Mouse (Mus musculus): ENCODE measurements around the gene Mrpl33.

Mrpl33 gene

GRCm38 (mm10) chr5:31698297-31698726 lies 101.6 kb downstream of the Mrpl33 start:
- DNase-seq (ENCODE audit: low read depth, low spot score) = peak; percentile 67

DNA sequence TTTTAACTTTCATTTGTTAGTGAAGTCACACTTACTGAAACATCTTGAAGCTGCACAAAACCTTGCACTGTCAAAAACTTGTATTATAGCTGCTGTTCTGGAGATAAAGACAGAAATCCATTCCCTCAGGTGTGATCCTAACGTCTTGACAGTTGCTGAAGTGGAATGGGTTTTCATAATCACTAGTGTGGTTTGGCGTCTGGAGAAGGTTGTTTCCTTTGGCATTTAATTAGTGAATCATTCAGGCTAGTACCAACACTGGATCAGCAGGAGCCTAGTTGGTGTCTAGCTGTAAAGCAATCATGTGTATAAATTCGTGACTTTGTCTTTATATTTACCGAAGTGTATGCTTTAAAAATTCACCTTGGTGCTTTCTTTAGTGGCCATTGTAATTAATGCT lies 102.2 kb downstream of the Mrpl33 start:
- no peak for DNase-seq (ENCODE audit: low read depth, low spot score)

DNA sequence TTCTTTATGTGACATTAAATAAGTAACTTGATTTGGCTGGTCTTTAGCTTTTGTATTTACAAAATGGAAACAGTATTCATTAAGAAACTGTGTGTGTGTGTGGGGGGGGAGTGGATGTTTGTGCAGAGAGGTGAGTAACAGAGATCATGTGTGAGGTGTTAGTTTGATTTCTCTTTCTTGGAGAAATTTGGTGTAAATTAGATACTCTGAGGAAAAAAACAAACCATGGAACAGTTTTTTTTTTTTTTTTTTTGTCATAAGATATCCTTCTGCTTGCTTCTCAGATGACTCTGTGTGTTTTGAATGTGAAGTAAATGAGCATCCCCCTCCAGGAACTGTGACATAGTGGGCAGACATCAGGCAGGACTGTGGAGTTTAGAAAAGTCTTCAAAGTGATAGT lies 102.7 kb downstream of the Mrpl33 start:
- no peak for DNase-seq (ENCODE audit: low read depth, low spot score)

DNA sequence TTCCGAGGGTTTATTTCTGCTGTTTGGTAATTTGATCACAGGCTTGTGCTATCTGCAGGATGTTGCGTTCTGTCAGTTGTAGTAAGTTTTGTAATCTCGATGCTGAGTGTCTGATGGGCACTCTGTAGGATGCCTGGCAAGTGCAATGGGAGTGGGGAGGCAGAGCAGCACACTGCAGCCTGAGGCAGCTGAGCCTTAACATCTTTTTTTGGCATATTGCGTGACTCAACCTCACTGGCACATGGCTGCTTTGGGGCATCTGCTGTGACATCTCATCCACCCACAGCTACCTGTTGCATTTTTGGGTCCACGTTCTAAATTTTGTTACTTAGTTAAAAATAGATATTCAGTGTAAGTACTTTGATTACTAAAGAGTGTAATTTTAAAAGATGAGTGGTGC lies 108.2 kb downstream of the Mrpl33 start:
- DNase-seq (ENCODE audit: low read depth, low spot score) = no peak

DNA sequence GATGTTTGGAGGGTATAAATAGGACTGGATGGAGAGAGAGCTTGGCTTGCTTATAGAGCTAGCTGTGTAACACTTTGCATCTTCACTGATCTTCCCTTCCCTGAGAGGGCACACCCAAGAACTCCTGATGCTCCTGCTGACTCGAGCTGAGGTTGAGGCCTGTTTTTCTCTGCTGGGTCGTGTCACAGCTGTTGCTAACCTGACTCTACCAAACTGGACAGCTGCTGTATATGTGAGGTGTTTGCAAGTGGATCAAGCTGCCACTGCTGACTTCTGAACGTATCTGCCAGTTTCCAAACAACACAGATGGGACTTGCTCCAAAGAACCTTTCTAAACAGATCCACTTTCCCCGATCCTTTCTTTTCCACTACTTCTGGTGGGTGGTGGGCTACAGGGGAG lies 110.1 kb downstream of the Mrpl33 start:
- DNase-seq (ENCODE audit: low read depth, low spot score) = no peak

GRCm38 (mm10) chr5:31709389-31709788 lies 112.7 kb downstream of the Mrpl33 start:
- no peak for DNase-seq (ENCODE audit: low read depth, low spot score)

DNA sequence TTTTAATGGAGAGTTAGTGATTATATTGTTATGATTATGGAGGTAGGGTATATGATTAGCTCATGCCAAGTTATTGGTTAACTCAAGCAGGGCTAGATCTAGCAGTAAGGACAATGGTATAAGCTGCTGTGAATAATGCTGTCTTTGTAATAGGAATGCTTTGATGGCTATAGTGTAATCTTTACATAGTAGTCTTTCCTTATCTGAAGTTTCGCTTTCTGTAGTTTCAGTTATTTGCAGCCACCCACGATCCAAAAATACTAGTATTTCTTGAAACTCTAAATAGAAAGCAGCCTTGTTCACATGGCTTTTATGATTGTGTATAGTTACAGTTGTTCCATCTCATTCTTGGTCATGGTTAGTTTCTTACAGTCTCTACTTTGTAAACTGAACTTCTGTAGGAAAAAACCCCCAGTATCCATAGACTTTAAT lies 116.6 kb downstream of the Mrpl33 start:
- DNase-seq (ENCODE audit: low read depth, low spot score) = no peak

- no peak for DNase-seq (ENCODE audit: low read depth, low spot score)
Measured at GRCm38 (mm10) chr5:31713841-31714264, 117.1 kb downstream of the Mrpl33 start.

All from embryo, embryonic 11.5 days (tissue).